Mouse (Mus musculus) midbrain, postnatal 0 days (tissue): ENCODE measurements around the gene Spata1. TPM values are rescaled to one million over a fixed set of nuclear protein-coding genes. Genes with fewer than 3 reads are reported as not detected.
"Not testable (repeated sequence)": the region's sequence is repeated elsewhere in the genome, so short reads cannot be mapped to it uniquely, and the experiment has no call there.

Experiments used
- ATAC-seq: fragments of 200-750 bp; cut with Nextera tagmentation; 2 replicates; pipeline ENCODE4 v1.8.0; 2017; ENCODE audit warnings: moderate number of reproducible peaks, mild to moderate bottlenecking, moderate TSS enrichment, moderate library complexity; ENCODE audit not compliant: low FRiP score
- DNase-seq: peaks from one replicate; pipeline ENCODE4 v3.0.0-alpha.2; 2015; ENCODE audit warnings: low spot score
- H3K27ac ChIP-seq: fragments of 300-500 bp; sonication (generic); 2 replicates; pipeline ENCODE4 v1.5.1; 2014; ENCODE audit warnings: low read depth, mild to moderate bottlenecking, low read length, mixed read lengths
- H3K27me3 ChIP-seq: fragments of 300-500 bp; sonication (generic); 2 replicates; pipeline ENCODE4 v1.6.1; 2014; ENCODE audit warnings: low read length, control low read depth, mixed read lengths; ENCODE audit not compliant: insufficient read depth
- H3K36me3 ChIP-seq: fragments of 300-500 bp; sonication (generic); 2 replicates; pipeline ENCODE4 v1.6.1; 2014; ENCODE audit warnings: low read length, control low read depth, mixed read lengths; ENCODE audit not compliant: insufficient read depth
- H3K4me1 ChIP-seq: fragments of 300-500 bp; sonication (generic); 2 replicates; pipeline ENCODE4 v1.6.1; 2014; ENCODE audit warnings: mild to moderate bottlenecking, control low read depth, antibody characterized with exemption, low read length, mixed read lengths; ENCODE audit not compliant: insufficient read depth
- H3K4me2 ChIP-seq: fragments of 300-500 bp; sonication (generic); 2 replicates; pipeline ENCODE4 v1.6.1; 2014; ENCODE audit warnings: low read depth, mild to moderate bottlenecking, low read length, mixed read lengths; ENCODE audit not compliant: poor library complexity, severe bottlenecking
- H3K4me3 ChIP-seq: fragments of 300-500 bp; sonication (generic); 2 replicates; pipeline ENCODE4 v1.5.1; 2014; ENCODE audit warnings: low read depth, mild to moderate bottlenecking, low read length, moderate library complexity
- H3K9ac ChIP-seq: fragments of 300-500 bp; sonication (generic); replicated peaks from 2 replicates; pipeline ENCODE4 v1.6.1; 2014; ENCODE audit warnings: mild to moderate bottlenecking, low read length, moderate library complexity, mixed read lengths; ENCODE audit not compliant: poor library complexity, severe bottlenecking
- H3K9me3 ChIP-seq: fragments of 300-500 bp; sonication (generic); 2 replicates; pipeline ENCODE4 v1.6.1; 2016; ENCODE audit warnings: low read length, control low read depth
- CTCF ChIP-seq: IDR thresholded peaks from 2 replicates; pipeline ENCODE4 v1.5.1; 2016; ENCODE audit warnings: antibody characterized with exemption, mild to moderate bottlenecking
- WGBS: fragments of 180-500 bp; shearing (Covaris S2); extraction: QIAGEN DNeasy Blood & Tissue Kit; methylation state at CpG from one replicate; pipeline ENCODE4 v1.1.7; 2014; 5-methylcytosine and 5-hydroxymethylcytosine counted together
- polyA plus RNA-seq: library from polyadenylated mRNA; unstranded; fragments of >200 nt; fragmentation: Nextera tagmentation; extraction: Ambion mirVana; gene quantifications from 2 replicates; pipeline ENCODE4 v1.2.1, GENCODE M21; 2015
- total RNA-seq: library from RNA; depleted of rRNA; stranded (reverse); fragments of >200 nt; gene quantifications from 2 replicates; pipeline ENCODE4 v1.2.3, GENCODE M21; 2014

The Spata1 gene
- total and polyA plus RNA-seq, 2 experiments from 2014 or later = 2.4 to 3.1 TPM

DNA sequence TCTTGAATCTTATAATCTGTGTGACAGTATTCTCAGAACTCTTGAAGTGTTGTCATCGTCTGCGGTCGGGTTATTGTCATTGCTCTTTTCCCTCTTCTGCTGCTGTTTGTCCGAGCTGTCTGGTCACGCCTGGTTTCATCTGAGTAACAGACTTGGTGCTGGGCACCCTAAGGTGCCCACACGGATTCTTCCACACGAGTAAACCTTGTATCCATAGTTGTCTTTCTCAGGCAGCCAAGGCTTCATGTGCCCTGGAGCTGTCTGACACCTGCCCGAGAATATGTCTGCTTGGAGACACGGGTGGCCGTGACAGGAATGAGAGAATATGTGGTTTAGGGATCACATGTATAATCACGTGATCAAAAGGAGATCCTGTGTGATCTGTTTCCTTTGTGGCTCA lies 64.0 kb downstream of the Spata1 start:
- H3K27ac ChIP-seq = no peak overlapping the region
- no peaks in the 10 kb centered on the region for H3K9me3 ChIP-seq
- H3K4me2 ChIP-seq = no peak overlapping the region
- H3K4me3 ChIP-seq = no peak overlapping the region
- DNase-seq (no peak), ATAC-seq (no peak)
- H3K4me1 ChIP-seq = no peaks in the 10 kb centered on the region
- H3K36me3 ChIP-seq = peaks cover 51% of the 10 kb centered on the region
- TF ChIP-seq CTCF = no peak
- no peak overlapping the region for H3K9ac ChIP-seq
- 92% methylated on average over 11 of the region's 11 CpGs for WGBS
- H3K27me3 ChIP-seq = no peaks in the 10 kb centered on the region

DNA sequence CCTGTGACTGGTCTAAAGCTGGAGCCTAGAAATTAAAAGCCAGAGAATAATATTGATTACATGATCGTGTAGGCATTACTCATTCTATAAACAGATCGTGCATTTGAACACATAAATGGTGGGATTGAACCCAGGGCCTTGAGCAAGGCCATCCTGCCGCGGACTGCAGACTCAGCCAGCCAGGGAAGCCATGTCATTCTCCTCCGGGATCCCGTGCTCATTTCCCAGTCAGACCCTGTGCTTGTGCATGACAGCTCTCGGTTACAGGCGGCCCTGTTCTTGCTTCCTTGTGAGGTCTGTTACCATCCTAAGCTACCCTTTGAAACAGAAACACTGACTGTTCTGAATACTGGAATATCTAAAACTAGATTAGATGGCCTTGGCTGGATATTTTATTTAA lies 64.9 kb downstream of the Spata1 start:
- no peak overlapping the region for H3K27ac ChIP-seq
- no peaks in the 10 kb centered on the region for H3K9me3 ChIP-seq
- H3K36me3 ChIP-seq = peaks cover 46% of the 10 kb centered on the region
- no peaks in the 10 kb centered on the region for H3K27me3 ChIP-seq
- H3K4me2 ChIP-seq = no peak overlapping the region
- 92% methylated on average over 8 of the region's 8 CpGs for WGBS
- H3K4me3 ChIP-seq = no peak overlapping the region
- ATAC-seq = no peak
- no peaks in the 10 kb centered on the region for H3K4me1 ChIP-seq
- no peak for TF ChIP-seq CTCF
- H3K9ac ChIP-seq = no peak overlapping the region
- no peak for DNase-seq

DNA sequence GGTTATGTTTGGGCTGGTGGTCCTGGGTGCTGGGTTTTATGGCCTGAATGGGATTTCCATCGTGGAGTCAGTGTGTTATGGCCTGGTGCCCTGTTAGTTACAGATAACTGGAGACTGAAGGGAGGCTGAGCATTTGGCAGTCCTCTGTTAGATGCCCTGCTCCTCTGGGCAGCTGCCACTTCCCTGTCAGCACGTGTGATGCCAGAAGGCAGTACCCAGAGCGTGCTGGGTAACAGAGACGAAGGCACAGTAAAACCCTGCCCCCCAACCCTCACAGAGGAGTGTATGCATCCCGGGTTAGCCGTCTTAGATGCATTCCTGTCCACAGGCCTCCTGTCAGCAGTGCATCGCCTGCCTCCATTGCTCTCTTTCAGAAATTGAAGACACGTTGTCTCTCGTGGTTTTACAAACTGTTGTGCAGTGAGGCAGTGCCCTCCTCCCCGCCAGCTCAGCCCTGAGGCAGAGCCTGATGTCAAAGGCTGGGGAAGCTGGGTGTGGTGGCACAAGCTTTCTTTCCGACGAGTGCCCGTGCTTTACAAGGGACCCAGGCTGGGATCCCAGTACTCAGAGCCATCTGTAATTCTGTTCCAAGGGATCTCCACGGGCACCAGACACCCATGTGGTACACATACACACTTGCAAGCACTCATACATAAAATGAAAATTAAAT lies 65.7 kb downstream of the Spata1 start:
- Histone ChIP-seq H3K27me3 (no peaks in the 10 kb centered on the region), H3K9me3 (no peaks in the 10 kb centered on the region), H3K4me3 (no peak overlapping the region), H3K4me2 (no peak overlapping the region), H3K36me3 (peaks cover 49% of the 10 kb centered on the region), H3K27ac (no peak overlapping the region), H3K9ac (no peak overlapping the region), H3K4me1 (no peaks in the 10 kb centered on the region)
- no peak for DNase-seq
- TF ChIP-seq CTCF = no peak
- ATAC-seq = peak; percentile 47; the same call in 1 of the 2 replicates
- 93% methylated on average over 14 of the region's 14 CpGs for WGBS

DNA sequence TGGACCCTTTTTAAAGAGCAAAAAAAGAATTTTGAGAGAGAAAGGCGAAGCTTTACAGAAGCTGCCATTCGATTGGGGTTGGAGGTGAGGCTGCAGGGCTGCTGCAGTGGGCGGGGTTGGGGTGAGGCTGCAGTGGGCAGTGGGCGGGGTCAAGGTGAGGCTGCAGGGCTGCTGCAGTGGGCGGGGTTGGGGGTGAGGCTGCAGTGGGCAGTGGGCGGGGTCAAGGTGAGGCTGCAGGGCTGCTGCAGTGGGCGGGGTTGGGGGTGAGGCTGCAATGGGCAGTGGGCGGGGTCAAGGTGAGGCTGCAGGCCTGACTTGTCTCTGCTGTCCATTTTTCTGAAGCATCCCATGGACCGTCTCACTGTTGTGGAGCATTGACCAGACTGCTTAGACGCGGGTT lies 66.5 kb downstream of the Spata1 start:
- H3K27me3 ChIP-seq, ATAC-seq, H3K4me3 ChIP-seq, H3K27ac ChIP-seq, H3K4me2 ChIP-seq, H3K9ac ChIP-seq, H3K9me3 ChIP-seq, DNase-seq, H3K4me1 ChIP-seq: not testable (repeated sequence)
- peaks cover 48% of the 10 kb centered on the region for H3K36me3 ChIP-seq
- WGBS = 87% methylated on average over 11 of the region's 11 CpGs

DNA sequence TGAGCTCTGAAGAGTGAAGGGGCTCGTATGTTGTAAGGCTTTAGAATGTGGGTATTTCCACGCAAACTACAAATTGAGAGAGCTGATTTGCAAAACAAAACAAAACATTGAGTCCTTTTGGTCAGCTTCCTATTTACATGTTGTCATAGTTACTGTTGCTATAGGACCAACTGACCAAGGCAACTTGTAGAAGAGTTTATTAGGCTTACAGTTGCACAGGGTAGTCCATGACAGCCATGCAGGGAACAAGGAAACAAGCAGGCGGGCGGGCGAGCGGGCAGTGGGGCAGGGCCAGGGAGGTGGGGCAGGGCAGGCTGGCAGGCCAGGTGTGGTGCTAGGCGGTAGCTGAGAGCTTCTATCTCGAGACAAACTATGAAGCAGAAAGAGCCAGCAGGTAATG lies 73.1 kb downstream of the Spata1 start:
- TF ChIP-seq CTCF = no peak
- Histone ChIP-seq H3K9ac (no peak overlapping the region), H3K9me3 (no peaks in the 10 kb centered on the region), H3K27me3 (no peaks in the 10 kb centered on the region), H3K4me1 (no peaks in the 10 kb centered on the region), H3K36me3 (peaks cover 33% of the 10 kb centered on the region), H3K27ac (no peak overlapping the region), H3K4me3 (no peak overlapping the region), H3K4me2 (no peak overlapping the region)
- peak; percentile 42 for DNase-seq
- ATAC-seq = no peak
- WGBS = 77% methylated on average over 8 of the region's 8 CpGs

DNA sequence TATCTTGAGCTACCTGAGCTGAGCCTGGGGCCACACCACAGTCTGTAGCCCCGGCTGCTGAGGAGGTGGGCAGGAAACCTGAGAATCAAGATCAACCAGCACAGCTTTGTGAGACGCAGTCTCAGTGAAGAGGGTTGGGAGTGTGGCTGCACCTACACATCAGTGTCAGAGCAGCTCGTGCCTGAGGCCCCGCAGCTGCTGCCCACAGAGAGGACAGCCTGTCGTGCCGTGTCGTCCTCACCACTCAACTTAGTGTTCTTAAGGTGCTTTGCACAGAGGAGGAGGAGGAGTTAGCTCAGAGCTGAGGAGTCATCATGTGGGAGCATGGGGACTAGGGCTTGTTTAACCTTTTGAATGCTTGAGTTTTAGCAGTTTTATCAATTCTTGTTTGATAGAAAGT lies 73.7 kb downstream of the Spata1 start:
- no peak for TF ChIP-seq CTCF
- H3K4me1 ChIP-seq = no peaks in the 10 kb centered on the region
- H3K27ac ChIP-seq = no peak overlapping the region
- no peak overlapping the region for H3K4me3 ChIP-seq
- H3K4me2 ChIP-seq = no peak overlapping the region
- DNase-seq = no peak
- H3K27me3 ChIP-seq = no peaks in the 10 kb centered on the region
- ATAC-seq = no peak
- peaks cover 31% of the 10 kb centered on the region for H3K36me3 ChIP-seq
- WGBS = 81% methylated on average over 7 of the region's 7 CpGs
- H3K9me3 ChIP-seq = no peaks in the 10 kb centered on the region
- H3K9ac ChIP-seq = no peak overlapping the region
